Mouse (Mus musculus): ENCODE results near the gene Gm49354. TPM values are rescaled to one million over a fixed set of nuclear protein-coding genes. Genes with fewer than 3 reads are reported as not detected.

Gene Gm49354
- total and polyA plus RNA-seq, 3 experiments: 3.6 TPM; not detected in 2

GRCm38 (mm10) chr13:59770847-59771246, 11.2 kb downstream of the Gm49354 start (continued):
- peak; percentile 80 for TF ChIP-seq GATA1 (IDR thresholded peaks at IDR 0.05; ENCODE audit: low read depth, low read length)
- TF ChIP-seq ELF1 (IDR thresholded peaks at IDR 0.05; ENCODE audit: low read depth, low read length): no peak
- TF ChIP-seq ZNF384 (IDR thresholded peaks at IDR 0.05; ENCODE audit: low read depth, low read length): peak; percentile 82
- no peak for TF ChIP-seq SMC3 (IDR thresholded peaks at IDR 0.05; ENCODE audit: low read depth, low read length)
- TF ChIP-seq TAL1 (IDR thresholded peaks at IDR 0.05; ENCODE audit: low read length): no peak

- Histone ChIP-seq H3K4me3 (ENCODE audit: control insufficient read depth in 1 of 2, insufficient read depth in 1 of 2, low read depth in 2 of 2, low read length in 2 of 2) (peak overlapping the region; percentile 72 to 82), H3K9ac (ENCODE audit: control insufficient read depth, low read depth, low read length, poor library complexity, severe bottlenecking) (peak overlapping the region; percentile 90), H3K36me3 (ENCODE audit: control insufficient read depth in 1 of 2, insufficient read depth in 2 of 2, low read length in 2 of 2) (peaks cover 7 to 34% of the 10 kb centered on the region in 2 experiments), H3K27me3 (ENCODE audit: control insufficient read depth in 1 of 2, insufficient read depth in 2 of 2, low read length in 2 of 2) (no peaks in the 10 kb centered on the region), H3K4me1 (ENCODE audit: control insufficient read depth in 1 of 2, insufficient read depth in 2 of 2, low read length in 2 of 2) (peaks cover 17 to 26% of the 10 kb centered on the region in 2 experiments; a peak in 3 of 4 replicates), H3K27ac (ENCODE audit: control insufficient read depth, low read depth, low read length) (peak overlapping the region; percentile 100), H3K79me2 (ENCODE audit: control insufficient read depth, insufficient read depth, low read length, poor library complexity) (peaks cover 43% of the 10 kb centered on the region), H3K9me3 (replicated peaks; ENCODE audit: insufficient read depth, low read length) (no peaks in the 10 kb centered on the region)
- peak; percentile 97 for DNase-seq (ENCODE audit: low read depth, low spot score)
- no peak; the same call in 1 of the 2 replicates for TF ChIP-seq RCOR1 (IDR thresholded peaks at IDR 0.05; ENCODE audit: low read depth, low read length)
- TF ChIP-seq GABPA (IDR thresholded peaks at IDR 0.05; ENCODE audit: low read depth, low read length): no peak
- TF ChIP-seq POLR2A (IDR thresholded peaks at IDR 0.05; ENCODE audit: control insufficient read depth in 1 of 2, insufficient read depth in 1 of 2, low read depth in 1 of 2, low read length in 2 of 2, poor library complexity in 1 of 2): peak in 1 of 2 experiments; percentile 69; a peak in 2 of 4 replicates
- no peak for TF ChIP-seq MEF2A (IDR thresholded peaks at IDR 0.05; ENCODE audit: extremely low read depth, insufficient replicate concordance, low read depth, low read length, poor library complexity, severe bottlenecking)
- peak; percentile 98 for TF ChIP-seq ETS1 (IDR thresholded peaks at IDR 0.05; ENCODE audit: low read depth, low read length)
- peak; percentile 99 for TF ChIP-seq TAL1 (IDR thresholded peaks at IDR 0.05; ENCODE audit: low read length)
- TF ChIP-seq BHLHE40 (IDR thresholded peaks at IDR 0.05; ENCODE audit: borderline replicate concordance, low read depth, low read length): peak; percentile 88
- TF ChIP-seq ZKSCAN1 (IDR thresholded peaks at IDR 0.05; ENCODE audit: low read depth, low read length): no peak
- peak; percentile 15; the same call in 1 of the 2 replicates for TF ChIP-seq HCFC1 (IDR thresholded peaks at IDR 0.05; ENCODE audit: low read depth, low read length)
- no peak; the same call in 1 of the 2 replicates for TF ChIP-seq CHD1 (IDR thresholded peaks at IDR 0.05; ENCODE audit: low read depth, low read length)
- peak; percentile 12 to 49 (median 36); a peak in 5 of 6 replicates for TF ChIP-seq CTCF (IDR thresholded peaks at IDR 0.05 in 2 of 3, conservative IDR thresholded peaks at IDR 0.05 in 1 of 3; ENCODE audit: control insufficient read depth in 1 of 3, insufficient read depth in 1 of 3, low read depth in 2 of 3, low read length in 3 of 3, poor library complexity in 1 of 3, severe bottlenecking in 1 of 3)
- no peak for TF ChIP-seq POLR2AphosphoS5 (IDR thresholded peaks at IDR 0.05; ENCODE audit: borderline replicate concordance, low read depth, low read length)
- TF ChIP-seq ELF1 (IDR thresholded peaks at IDR 0.05; ENCODE audit: low read depth, low read length): peak; percentile 33; the same call in 1 of the 2 replicates
- TF ChIP-seq CHD2 (IDR thresholded peaks at IDR 0.05; ENCODE audit: low read length): no peak
- peak; percentile 46; the same call in 1 of the 2 replicates for TF ChIP-seq MAX (IDR thresholded peaks at IDR 0.05; ENCODE audit: low read length)
- 0 out of 2 replicates have a peak, but pooled peaks have one; percentile 27 for TF ChIP-seq ZC3H11A (IDR thresholded peaks at IDR 0.05; ENCODE audit: low read depth, low read length)
- TF ChIP-seq EP300 (IDR thresholded peaks at IDR 0.05; ENCODE audit: low read depth in 1 of 2, low read length in 2 of 2): peak in 1 of 2 experiments; percentile 90; a peak in 3 of 4 replicates
- TF ChIP-seq ZMIZ1 (IDR thresholded peaks at IDR 0.05; ENCODE audit: low read depth, low read length): peak; percentile 56; the same call in 1 of the 2 replicates
- TF ChIP-seq NELFE (IDR thresholded peaks at IDR 0.05; ENCODE audit: low read depth, low read length): peak; percentile 22; the same call in 1 of the 2 replicates
- TF ChIP-seq SMC3 (IDR thresholded peaks at IDR 0.05; ENCODE audit: low read depth, low read length): peak; percentile 34
- peak; percentile 83 for TF ChIP-seq GATA1 (IDR thresholded peaks at IDR 0.05; ENCODE audit: low read depth, low read length)
- TF ChIP-seq TCF12 (IDR thresholded peaks at IDR 0.05; ENCODE audit: low read depth, low read length): peak; percentile 92
- no peak for TF ChIP-seq JUND (IDR thresholded peaks at IDR 0.05; ENCODE audit: low read depth, low read length)
- TF ChIP-seq NRF1 (IDR thresholded peaks at IDR 0.05; ENCODE audit: insufficient read depth, low read depth, low read length, poor library complexity, severe bottlenecking): peak; percentile 41; the same call in 1 of the 2 replicates
- TF ChIP-seq MAFK (IDR thresholded peaks at IDR 0.05; ENCODE audit: borderline replicate concordance, low read depth, low read length): 0 out of 2 replicates have a peak, but pooled peaks have one; percentile 14
- no peak for TF ChIP-seq KAT2A (conservative IDR thresholded peaks at IDR 0.05; ENCODE audit: low read depth, low read length)
- no peak for TF ChIP-seq MYB (IDR thresholded peaks at IDR 0.05; ENCODE audit: low read depth, low read length)
- no peak for TF ChIP-seq ZNF384 (IDR thresholded peaks at IDR 0.05; ENCODE audit: low read depth, low read length)
- no peak for TF ChIP-seq UBTF (IDR thresholded peaks at IDR 0.05; ENCODE audit: borderline replicate concordance, insufficient read depth, low read depth, low read length)
- TF ChIP-seq USF2 (IDR thresholded peaks at IDR 0.05; ENCODE audit: borderline replicate concordance in 1 of 2, insufficient read depth in 1 of 2, low read depth in 1 of 2, low read length in 2 of 2): no peak
- TF ChIP-seq MXI1 (IDR thresholded peaks at IDR 0.05; ENCODE audit: low read depth, low read length): peak; percentile 83
- TF ChIP-seq RAD21 (IDR thresholded peaks at IDR 0.05; ENCODE audit: low read depth, low read length): no peak
- peak; percentile 87 for TF ChIP-seq POLR2AphosphoS2 (IDR thresholded peaks at IDR 0.05; ENCODE audit: low read length)
Measured at GRCm38 (mm10) chr13:59770164-59770562, 11.9 kb downstream of the Gm49354 start.

All from MEL (cell line).